8 mouse cellular contexts compared by ENCODE assay signal in the genomic region with DNA sequence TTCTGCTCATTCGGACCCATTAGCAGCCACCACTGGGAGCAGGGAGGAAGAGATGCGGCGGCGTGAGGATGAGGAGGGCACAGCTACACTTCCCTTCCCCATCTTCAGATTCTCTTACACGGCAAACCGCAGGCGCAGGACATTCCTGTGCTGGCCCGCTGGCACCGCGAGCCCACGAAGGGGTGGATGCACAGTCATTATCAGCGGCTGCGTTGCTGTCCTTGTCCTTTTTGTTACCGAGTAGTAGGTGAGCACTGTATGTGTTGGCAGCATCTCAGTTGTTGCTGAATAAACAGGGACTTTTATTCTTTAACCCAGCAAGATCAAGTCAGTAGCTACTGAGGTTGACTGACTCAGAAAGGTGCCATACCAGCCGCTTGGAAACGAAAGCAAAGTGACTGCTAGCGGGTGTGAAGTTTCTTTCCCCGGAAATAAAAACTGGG. TPM values are rescaled to one million over a fixed set of nuclear protein-coding genes. Genes with fewer than 3 reads are reported as not detected.
DNase-seq lines count a peak whose midpoint lies in the region; ATAC-seq lines count a peak whose summit lies in the region.

No protein-coding gene starts in this region.

- no peaks in the 10 kb centered on the region for H3K27me3 ChIP-seq in heart, embryonic 11.5 days (ENCODE audit: control insufficient read depth, insufficient read depth, low read length)
- no peaks in the 10 kb centered on the region for H3K27me3 ChIP-seq in midbrain, embryonic 13.5 days

- no peaks in the 10 kb centered on the region for H3K9me3 ChIP-seq in heart, embryonic 11.5 days (replicated peaks; ENCODE audit: control insufficient read depth, low read length)
- H3K9me3 ChIP-seq in midbrain, embryonic 13.5 days = no peaks in the 10 kb centered on the region

- H3K27ac ChIP-seq in heart, embryonic 11.5 days (ENCODE audit: low read depth, low read length) = no peak overlapping the region
- H3K27ac ChIP-seq in midbrain, embryonic 13.5 days = no peak overlapping the region

- 22% methylated on average over 18 of the region's 18 CpGs for WGBS in heart, embryonic 11.5 days (ENCODE audit: insufficient replicate concordance)
- 20% methylated on average over 18 of the region's 18 CpGs for WGBS in large intestine, adult 2 months
- 57% methylated on average over 18 of the region's 18 CpGs for WGBS in midbrain, embryonic 13.5 days

- peak; percentile 66 to 69 for DNase-seq in spleen, postnatal 36 days (ENCODE audit: low spot score in 2 of 2)
- DNase-seq in spleen, postnatal 4 days (ENCODE audit: low spot score in 2 of 2) = no peak
- DNase-seq in large intestine, adult 2 months (ENCODE audit: low read depth, low spot score) = peak; percentile 18
- no peak for DNase-seq in right cerebral cortex, postnatal 4 days
- no peak for DNase-seq in left cerebral cortex, postnatal 4 days
- no peak for DNase-seq in right cerebral cortex, adult 18-20 months

- peak overlapping the region; percentile 75 for H3K4me2 ChIP-seq in heart, embryonic 11.5 days
- peak overlapping the region; percentile 21 for H3K4me2 ChIP-seq in midbrain, embryonic 13.5 days (replicated peaks)

- no peak for ATAC-seq in heart, embryonic 11.5 days (replicated peaks; ENCODE audit: insufficient number of reproducible peaks, low FRiP score, low TSS enrichment)
- no peak for ATAC-seq in midbrain, embryonic 13.5 days

- H3K4me1 ChIP-seq in heart, embryonic 11.5 days (ENCODE audit: control insufficient read depth, insufficient read depth, low read length) = no peaks in the 10 kb centered on the region
- no peaks in the 10 kb centered on the region for H3K4me1 ChIP-seq in midbrain, embryonic 13.5 days (replicated peaks)

- peak overlapping the region; percentile 38 for H3K4me3 ChIP-seq in heart, embryonic 11.5 days (ENCODE audit: low read depth, low read length)
- no peak overlapping the region for H3K4me3 ChIP-seq in midbrain, embryonic 13.5 days (replicated peaks)

- H3K36me3 ChIP-seq in heart, embryonic 11.5 days (ENCODE audit: control insufficient read depth, insufficient read depth, low read length) = no peaks in the 10 kb centered on the region
- H3K36me3 ChIP-seq in midbrain, embryonic 13.5 days = no peaks in the 10 kb centered on the region

- H3K9ac ChIP-seq in heart, embryonic 11.5 days (ENCODE audit: low read depth, low read length) = 0 out of 2 replicates have a peak overlapping the region, but pooled peaks have one; percentile 35
- 0 out of 2 replicates have a peak overlapping the region, but pooled peaks have one; percentile 25 for H3K9ac ChIP-seq in midbrain, embryonic 13.5 days (replicated peaks)

- intact Hi-C loops in left cerebral cortex, postnatal 4 days (cut with DNase I) = no loop called here

RNA-seq across cellular contexts. Expression of a gene that starts 13.8 kb away (rescaled TPM):
- 635 and 657 TPM in 2 replicates for polyA plus RNA-seq in heart, embryonic 11.5 days (2014; fragmentation: Nextera tagmentation; extraction: Ambion mirVana)
- polyA plus RNA-seq in large intestine, adult 2 months (2012; rRNA removed) = 7.5 and 9.0 TPM in 2 replicates
- polyA plus RNA-seq in midbrain, embryonic 13.5 days (2015; fragmentation: Nextera tagmentation; extraction: Ambion mirVana) = 587 and 637 TPM in 2 replicates
- total RNA-seq in left cerebral cortex, postnatal 4 days (2021) = 100 to 1,000 TPM; 291 to 292 TPM

Comparison
In these comparisons a context has a peak if more than half of its experiments do, and no peak if none do; other contexts are left out.
1. DNase-seq: peak in spleen, postnatal 36 days (2 of 2) and large intestine, adult 2 months (single experiment); none in spleen, postnatal 4 days (0 of 2), right cerebral cortex, postnatal 4 days (single experiment), left cerebral cortex, postnatal 4 days (single experiment) and right cerebral cortex, adult 18-20 months (single experiment).
2. RNA of a gene that starts 13.8 kb away (polyA plus RNA-seq): 635 to 657 TPM in heart, embryonic 11.5 days and 587 to 637 TPM in midbrain, embryonic 13.5 days; 7.5 to 9.0 TPM in large intestine, adult 2 months; every median in the first group is over 10 times any median in the second.